Comparison of ENCODE assay signal across 26 mouse cellular contexts in genomic region chr4:103028177-103029088, GRCm38 (mm10). TPM values are rescaled to one million over a fixed set of nuclear protein-coding genes. Genes with fewer than 3 reads are reported as not detected.
"Had no signal": no experiment of that assay in that cellular context is flagged by ENCODE, and none has a peak within 500 bp of the region (broad histone marks: within the 10 kb centered on the region; RNA-seq: fewer than 3 reads in every experiment).

No protein-coding gene starts in this region.

- H3K9me3 ChIP-seq: limb, embryonic 12.5 days; liver, embryonic 12.5 days; liver, embryonic 15.5 days; midbrain, embryonic 12.5 days; midbrain, embryonic 15.5 days; neural tube, embryonic 12.5 days; neural tube, embryonic 15.5 days had no signal

- ATAC-seq: intestine, embryonic 16.5 days; liver, embryonic 12.5 days; lung, postnatal 0 days; midbrain, embryonic 15.5 days had no signal

- H3K27ac ChIP-seq: left cerebral cortex, adult 2 months; limb, embryonic 12.5 days; liver, embryonic 12.5 days; liver, embryonic 15.5 days; macrophage; midbrain, embryonic 12.5 days; midbrain, embryonic 15.5 days; neural tube, embryonic 12.5 days; neural tube, embryonic 15.5 days; stomach, postnatal 0 days had no signal

- H3K4me3 ChIP-seq: left cerebral cortex, adult 2 months; limb, embryonic 12.5 days; liver, embryonic 12.5 days; liver, embryonic 15.5 days; midbrain, embryonic 12.5 days; midbrain, embryonic 15.5 days; neural tube, embryonic 12.5 days; neural tube, embryonic 15.5 days had no signal

- H3K36me3 ChIP-seq: limb, embryonic 12.5 days; liver, embryonic 12.5 days; liver, embryonic 15.5 days; midbrain, embryonic 12.5 days; midbrain, embryonic 15.5 days; neural tube, embryonic 12.5 days; neural tube, embryonic 15.5 days had no signal

- H3K4me1 ChIP-seq: liver, embryonic 12.5 days; liver, embryonic 15.5 days; midbrain, embryonic 12.5 days; midbrain, embryonic 15.5 days; neural tube, embryonic 12.5 days; neural tube, embryonic 15.5 days had no signal

- H3K4me2 ChIP-seq: limb, embryonic 12.5 days; liver, embryonic 12.5 days; liver, embryonic 15.5 days; midbrain, embryonic 12.5 days; midbrain, embryonic 15.5 days; neural tube, embryonic 12.5 days; neural tube, embryonic 15.5 days had no signal

- H3K9ac ChIP-seq: limb, embryonic 12.5 days; liver, embryonic 12.5 days; liver, embryonic 15.5 days; midbrain, embryonic 12.5 days; midbrain, embryonic 15.5 days; neural tube, embryonic 12.5 days; neural tube, embryonic 15.5 days had no signal

- DNase-seq: kidney, adult 9 months; kidney, postnatal 36 days; layer of hippocampus, postnatal 36 days; liver; lung, adult 2 months; right cerebral cortex, adult 18-20 months; right cerebral cortex, postnatal 14 days; right cerebral cortex, postnatal 4 days; thymus, adult 2 months; thymus, postnatal 14 days; thymus, postnatal 4 days had no signal

- H3K27me3 ChIP-seq: limb, embryonic 12.5 days; liver, embryonic 12.5 days; liver, embryonic 15.5 days; midbrain, embryonic 12.5 days; midbrain, embryonic 15.5 days; neural tube, embryonic 12.5 days; neural tube, embryonic 15.5 days had no signal

RNA-seq across cellular contexts. Expression of gene Insl5, which starts 1.8 kb away (rescaled TPM):
- total RNA-seq: layer of hippocampus, postnatal 10 days; megakaryocyte, adult 5-6 weeks had no signal
- polyA plus RNA-seq: limb, embryonic 12.5 days; liver, embryonic 12.5 days; liver, embryonic 15.5 days; lung, adult 2 months; lung, postnatal 0 days; macrophage; midbrain, embryonic 12.5 days; stomach, embryonic 14.5 days; stomach, postnatal 0 days had no signal

RNA-seq across cellular contexts. Expression of gene Tctex1d1, which starts 50.0 kb away (rescaled TPM):
- polyA plus RNA-seq: lung, adult 2 months; macrophage; midbrain, embryonic 12.5 days had no signal
